Mouse (Mus musculus): ENCODE results near the gene Chid1.

GRCm38 (mm10) chr7:141523007-141523406, 16.6 kb downstream of the Chid1 start:
- TF ChIP-seq CTCF (IDR thresholded peaks at IDR 0.05; ENCODE audit: low read depth, low read length) (no peak), TAL1 (conservative IDR thresholded peaks at IDR 0.05; ENCODE audit: low read depth, low read length) (no peak)

Measured in G1E (cell line).